Mouse (Mus musculus) neural tube, embryonic 13.5 days (tissue): ENCODE data around the gene Hdac7. TPM values are rescaled to one million over a fixed set of nuclear protein-coding genes. Genes with fewer than 3 reads are reported as not detected.
A peak's percentile ranks its signal among the peaks of the same experiment; 100 is the strongest.

Experiments
- ATAC-seq: fragments of 200-750 bp; cut with Nextera tagmentation; 2 replicates; pipeline ENCODE4 v1.8.0; 2017; ENCODE audit warnings: low read depth, mild to moderate bottlenecking, moderate TSS enrichment, moderate library complexity
- H3K27ac ChIP-seq: fragments of 300-500 bp; sonication (generic); replicated peaks from 2 replicates; pipeline ENCODE4 v1.5.1; 2015; ENCODE audit warnings: moderate library complexity, mild to moderate bottlenecking, inconsistent platforms
- H3K27me3 ChIP-seq: fragments of 300-500 bp; sonication (generic); 2 replicates; pipeline ENCODE4 v1.6.1; 2015; ENCODE audit warnings: mild to moderate bottlenecking, inconsistent platforms
- H3K36me3 ChIP-seq: fragments of 300-500 bp; sonication (generic); 2 replicates; pipeline ENCODE4 v1.6.1; 2015; ENCODE audit warnings: mild to moderate bottlenecking, inconsistent platforms
- H3K4me1 ChIP-seq: fragments of 300-500 bp; sonication (generic); replicated peaks from 2 replicates; pipeline ENCODE4 v1.6.1; 2015; ENCODE audit warnings: inconsistent platforms
- H3K4me2 ChIP-seq: fragments of 300-500 bp; sonication (generic); 2 replicates; pipeline ENCODE4 v1.6.1; 2015; ENCODE audit warnings: inconsistent platforms, mild to moderate bottlenecking, moderate library complexity
- H3K4me3 ChIP-seq: fragments of 300-500 bp; sonication (generic); 2 replicates; pipeline ENCODE4 v1.5.1; 2015; ENCODE audit warnings: mild to moderate bottlenecking, inconsistent platforms
- H3K9ac ChIP-seq: fragments of 300-500 bp; sonication (generic); 2 replicates; pipeline ENCODE4 v1.6.1; 2015; ENCODE audit warnings: moderate library complexity, mild to moderate bottlenecking, inconsistent platforms
- H3K9me3 ChIP-seq: fragments of 300-500 bp; sonication (generic); 2 replicates; pipeline ENCODE4 v1.6.1; 2016; ENCODE audit warnings: inconsistent platforms
- WGBS: fragments of 180-500 bp; shearing (Covaris S2); methylation state at CpG from one replicate; pipeline ENCODE4 v1.1.7; 2015; 5-methylcytosine and 5-hydroxymethylcytosine counted together
- polyA plus RNA-seq: library from polyadenylated mRNA; unstranded; fragments of >200 nt; fragmentation: Nextera tagmentation; extraction: Ambion mirVana; gene quantifications from 2 replicates; pipeline ENCODE4 v1.2.1, GENCODE M21; 2015

Hdac7 gene
- polyA plus RNA-seq, 1 experiment from 2014 or later, result 24.9 TPM

DNA sequence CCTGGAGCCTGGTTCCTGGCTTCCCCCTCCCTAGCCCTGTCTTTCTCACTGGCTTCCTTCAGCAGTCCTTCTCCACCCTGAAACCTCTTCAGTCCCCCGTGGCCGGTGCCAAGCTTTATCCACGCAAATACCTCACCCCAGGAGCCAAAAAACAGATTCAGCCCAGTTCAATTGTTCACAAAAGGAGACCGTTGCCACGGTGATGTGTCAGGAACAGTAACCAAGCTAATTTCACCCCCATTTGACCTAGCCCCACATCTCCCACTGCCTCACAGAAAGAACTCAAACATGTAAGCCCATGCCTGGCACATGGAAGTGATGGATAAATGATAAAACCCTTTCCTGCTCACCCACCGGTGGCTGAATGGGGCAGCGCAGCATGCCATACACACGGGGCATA, 78.1 kb downstream of the Hdac7 start:
- peak overlapping the region; percentile 73 for H3K27ac ChIP-seq
- H3K4me1 ChIP-seq, result peaks cover 51% of the 10 kb centered on the region
- no peaks in the 10 kb centered on the region for H3K36me3 ChIP-seq
- peak; percentile 41 for ATAC-seq
- peak overlapping the region; percentile 48 for H3K4me3 ChIP-seq
- peak overlapping the region; percentile 69 for H3K9ac ChIP-seq
- H3K9me3 ChIP-seq, result no peaks in the 10 kb centered on the region
- H3K4me2 ChIP-seq, result peak overlapping the region; percentile 87
- 6% methylated on average over 8 of the region's 8 CpGs for WGBS
- peaks cover 61% of the 10 kb centered on the region for H3K27me3 ChIP-seq

DNA sequence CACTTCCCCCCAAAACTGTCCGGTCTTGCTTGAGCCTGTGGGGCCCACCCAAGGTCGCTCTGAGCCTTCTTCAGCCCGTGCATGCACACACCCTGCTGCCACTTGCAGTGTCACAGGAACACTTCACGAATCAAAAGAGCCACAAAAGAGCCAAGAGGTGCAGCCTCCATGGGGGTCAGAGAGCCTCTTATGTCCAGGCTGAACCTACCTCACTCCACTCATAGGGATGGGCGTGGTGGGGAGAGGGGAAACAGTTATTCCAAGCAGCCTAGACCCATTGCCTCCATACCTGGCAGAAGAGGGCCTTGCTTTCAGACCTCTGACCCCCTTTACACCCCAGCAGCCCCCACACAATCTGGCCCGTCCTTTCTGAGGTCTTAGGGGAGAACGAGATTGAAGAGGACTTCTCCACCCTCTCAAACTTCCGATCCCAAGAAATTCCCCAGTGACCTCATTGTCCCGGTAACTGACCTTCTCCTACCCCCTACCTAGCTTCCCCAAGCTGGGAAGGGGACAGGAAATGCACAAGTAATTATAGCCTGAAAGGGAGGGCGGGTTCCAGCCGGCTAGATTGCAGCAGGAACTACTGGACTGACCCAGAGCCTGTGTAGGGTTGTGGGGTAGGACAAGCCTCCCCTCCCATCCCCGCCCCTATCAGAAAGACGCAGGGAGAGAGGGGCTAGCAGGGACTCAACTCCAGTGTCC, 79.1 kb downstream of the Hdac7 start:
- H3K27ac ChIP-seq, result no peak overlapping the region
- peak overlapping the region; percentile 87 for H3K4me2 ChIP-seq
- H3K9me3 ChIP-seq, result no peaks in the 10 kb centered on the region
- H3K4me3 ChIP-seq, result peak overlapping the region; percentile 48
- no peaks in the 10 kb centered on the region for H3K36me3 ChIP-seq
- peaks cover 51% of the 10 kb centered on the region for H3K4me1 ChIP-seq
- H3K27me3 ChIP-seq, result peaks cover 53% of the 10 kb centered on the region
- WGBS, result 27% methylated on average over 13 of the region's 13 CpGs
- H3K9ac ChIP-seq, result peak overlapping the region; percentile 69
- no peak for ATAC-seq

DNA sequence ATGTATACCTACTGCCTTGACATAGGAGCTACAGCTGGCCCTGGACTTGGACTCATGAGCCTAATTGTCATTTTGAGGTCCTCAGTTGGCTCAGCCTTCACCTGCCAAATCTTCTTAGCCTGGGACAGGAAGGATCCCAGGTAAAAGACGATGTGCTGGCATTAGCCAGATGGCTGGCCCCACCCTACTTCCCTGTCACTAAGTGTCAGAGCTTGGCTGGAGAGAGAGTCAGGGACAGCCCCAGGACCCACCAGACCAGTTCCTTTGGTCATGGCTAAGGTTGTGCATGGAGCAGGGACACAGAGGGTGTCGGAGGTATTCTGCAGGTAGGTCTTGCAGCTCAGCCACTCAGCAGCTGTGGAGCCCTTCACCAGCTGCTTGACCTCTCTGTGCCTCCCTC, 79.8 kb downstream of the Hdac7 start:
- Histone ChIP-seq H3K27ac (no peak overlapping the region), H3K4me3 (no peak overlapping the region), H3K36me3 (peaks cover 4% of the 10 kb centered on the region), H3K9ac (no peak overlapping the region), H3K4me1 (peaks cover 51% of the 10 kb centered on the region), H3K9me3 (no peaks in the 10 kb centered on the region), H3K4me2 (no peak overlapping the region), H3K27me3 (peaks cover 46% of the 10 kb centered on the region)
- ATAC-seq, result no peak
- 84% methylated on average over 2 of the region's 2 CpGs for WGBS

DNA sequence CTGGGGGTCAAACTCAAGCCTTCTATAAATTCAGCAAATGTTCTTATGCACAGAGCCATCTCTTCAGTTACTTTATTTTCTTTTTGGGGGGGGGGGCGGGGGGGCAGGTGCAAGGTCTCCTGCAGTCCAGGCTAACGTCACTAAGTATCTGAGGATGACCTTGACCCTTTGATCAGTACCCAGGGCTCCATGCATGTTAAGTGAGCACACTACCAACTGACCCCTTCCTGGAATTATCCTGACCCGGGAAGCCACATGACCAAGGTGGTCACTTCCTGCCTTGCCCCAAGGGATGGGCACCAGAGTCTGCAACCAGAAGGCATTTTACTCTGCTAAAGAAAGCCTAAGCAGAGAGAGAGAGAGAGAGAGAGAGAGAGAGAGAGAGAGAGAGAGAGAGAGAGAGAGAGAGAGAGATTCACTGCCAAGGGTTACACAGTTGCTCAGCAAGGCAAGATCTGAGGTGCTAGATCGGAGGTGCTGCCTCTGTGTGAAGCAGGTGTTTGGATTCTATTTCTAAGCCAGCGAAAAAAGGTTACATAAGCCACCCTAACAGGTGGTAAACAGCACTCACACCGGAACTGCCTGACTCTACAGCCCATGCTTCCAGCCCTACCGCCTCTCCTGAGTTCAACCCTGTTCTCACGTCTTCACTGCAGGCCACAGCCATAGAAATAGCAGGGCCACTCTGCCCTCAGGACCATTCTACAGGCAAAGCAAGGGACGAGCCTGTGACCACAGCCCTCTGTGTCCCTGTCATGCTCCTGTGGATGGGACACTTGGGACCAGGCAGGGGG, 80.8 kb downstream of the Hdac7 start:
- Histone ChIP-seq H3K27ac (no peak overlapping the region), H3K4me1 (peaks cover 50% of the 10 kb centered on the region), H3K27me3 (peaks cover 35% of the 10 kb centered on the region), H3K4me2 (no peak overlapping the region), H3K9ac (no peak overlapping the region), H3K9me3 (no peaks in the 10 kb centered on the region), H3K36me3 (peaks cover 7% of the 10 kb centered on the region), H3K4me3 (no peak overlapping the region)
- WGBS, result 57% methylated on average over 9 of the region's 9 CpGs
- ATAC-seq, result no peak

DNA sequence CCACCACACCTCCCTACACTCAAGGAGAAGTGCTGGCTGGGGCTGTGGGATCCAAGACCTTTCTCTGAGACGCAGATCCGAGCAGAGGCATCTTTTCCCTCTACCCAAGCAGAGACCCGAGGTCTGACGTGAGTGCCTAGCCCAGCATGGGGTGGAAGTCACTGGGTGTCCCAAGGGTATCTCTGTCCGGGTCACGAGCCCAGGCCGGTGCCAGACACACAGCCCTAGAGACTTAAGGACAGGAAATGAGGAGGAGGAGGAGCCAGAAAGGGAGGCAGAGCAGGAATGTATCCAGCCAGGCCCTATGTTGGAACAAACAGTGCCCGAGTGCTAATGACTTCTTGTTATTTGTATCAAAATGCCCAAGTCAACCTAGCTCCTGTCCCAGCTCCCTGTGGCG, 81.6 kb downstream of the Hdac7 start:
- peaks cover 11% of the 10 kb centered on the region for H3K36me3 ChIP-seq
- H3K9ac ChIP-seq, result no peak overlapping the region
- no peak overlapping the region for H3K27ac ChIP-seq
- WGBS, result 76% methylated on average over 9 of the region's 9 CpGs
- no peak overlapping the region for H3K4me2 ChIP-seq
- peaks cover 43% of the 10 kb centered on the region for H3K4me1 ChIP-seq
- no peaks in the 10 kb centered on the region for H3K9me3 ChIP-seq
- no peak for ATAC-seq
- no peak overlapping the region for H3K4me3 ChIP-seq
- peaks cover 31% of the 10 kb centered on the region for H3K27me3 ChIP-seq

DNA sequence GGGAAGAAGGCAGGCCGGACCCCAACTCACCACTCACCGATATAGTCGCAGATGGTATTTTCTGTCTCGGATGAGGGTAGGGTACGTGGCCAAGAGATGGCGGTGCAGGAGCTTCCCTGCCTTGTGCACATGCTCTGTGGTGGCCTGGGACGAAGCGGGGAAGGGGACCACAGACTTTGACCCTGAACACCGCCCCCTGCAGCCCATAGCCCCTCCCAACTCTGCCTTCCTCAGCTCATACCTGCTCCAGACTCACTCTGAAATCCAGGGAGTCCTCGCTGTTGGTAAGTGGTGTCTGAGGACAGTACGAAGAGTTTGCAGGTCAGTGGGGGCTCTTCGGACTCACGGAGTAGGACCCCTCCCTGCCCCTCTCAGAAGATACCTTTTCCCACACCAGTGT, 82.9 kb downstream of the Hdac7 start:
- Histone ChIP-seq H3K27me3 (peaks cover 18% of the 10 kb centered on the region), H3K9me3 (no peaks in the 10 kb centered on the region), H3K27ac (no peak overlapping the region), H3K4me1 (peaks cover 30% of the 10 kb centered on the region), H3K9ac (no peak overlapping the region), H3K4me2 (no peak overlapping the region), H3K36me3 (peaks cover 11% of the 10 kb centered on the region), H3K4me3 (no peak overlapping the region)
- WGBS, result 46% methylated on average over 13 of the region's 13 CpGs
- ATAC-seq, result no peak

DNA sequence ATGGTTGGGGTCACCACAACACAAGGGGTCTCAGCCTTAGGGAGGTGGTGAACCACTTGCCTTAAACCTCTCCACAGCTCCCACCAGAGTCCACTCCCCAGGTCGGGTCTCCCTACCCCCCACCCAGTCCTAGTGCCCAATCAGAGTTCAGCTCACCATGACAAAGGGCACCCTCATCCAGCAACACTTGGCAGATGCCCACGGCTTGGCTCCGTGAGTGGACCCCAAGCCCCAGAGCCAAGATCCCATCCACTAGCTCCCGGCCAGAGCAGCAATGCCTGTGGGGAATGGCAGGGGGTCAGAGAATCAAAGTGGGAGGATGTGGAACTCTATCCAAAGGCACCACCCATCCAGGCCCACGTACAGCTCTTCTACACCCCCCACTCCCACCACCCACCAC, 83.3 kb downstream of the Hdac7 start:
- WGBS, result 64% methylated on average over 5 of the region's 5 CpGs
- ATAC-seq, result no peak
- Histone ChIP-seq H3K9me3 (no peaks in the 10 kb centered on the region), H3K9ac (no peak overlapping the region), H3K4me3 (no peak overlapping the region), H3K27me3 (peaks cover 14% of the 10 kb centered on the region), H3K4me2 (no peak overlapping the region), H3K4me1 (peaks cover 25% of the 10 kb centered on the region), H3K36me3 (peaks cover 11% of the 10 kb centered on the region), H3K27ac (no peak overlapping the region)

DNA sequence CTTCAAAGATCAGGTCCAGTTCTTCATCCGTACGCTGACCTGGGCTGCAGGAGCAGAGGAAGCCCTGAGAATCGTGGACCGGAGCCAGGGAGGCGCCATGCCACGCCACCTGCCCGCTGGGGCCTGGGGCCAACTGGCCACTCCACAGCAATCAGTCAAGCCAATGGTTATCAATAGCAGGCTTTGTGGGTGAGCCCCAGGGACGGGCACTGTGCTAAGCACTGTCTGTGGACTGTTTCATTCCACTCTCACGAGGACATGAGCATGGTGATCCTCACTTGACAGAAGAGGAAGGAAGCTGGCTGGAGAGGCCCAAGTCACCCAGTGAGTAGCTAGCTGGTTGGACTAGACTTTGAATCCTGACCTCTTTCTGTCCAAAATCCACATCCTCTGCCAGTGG, 84.3 kb downstream of the Hdac7 start:
- peaks cover 25% of the 10 kb centered on the region for H3K4me1 ChIP-seq
- no peak overlapping the region for H3K9ac ChIP-seq
- peaks cover 8% of the 10 kb centered on the region for H3K27me3 ChIP-seq
- H3K27ac ChIP-seq, result no peak overlapping the region
- WGBS, result 84% methylated on average over 9 of the region's 9 CpGs
- H3K4me2 ChIP-seq, result no peak overlapping the region
- H3K9me3 ChIP-seq, result no peaks in the 10 kb centered on the region
- ATAC-seq, result no peak
- no peak overlapping the region for H3K4me3 ChIP-seq
- H3K36me3 ChIP-seq, result peaks cover 11% of the 10 kb centered on the region

DNA sequence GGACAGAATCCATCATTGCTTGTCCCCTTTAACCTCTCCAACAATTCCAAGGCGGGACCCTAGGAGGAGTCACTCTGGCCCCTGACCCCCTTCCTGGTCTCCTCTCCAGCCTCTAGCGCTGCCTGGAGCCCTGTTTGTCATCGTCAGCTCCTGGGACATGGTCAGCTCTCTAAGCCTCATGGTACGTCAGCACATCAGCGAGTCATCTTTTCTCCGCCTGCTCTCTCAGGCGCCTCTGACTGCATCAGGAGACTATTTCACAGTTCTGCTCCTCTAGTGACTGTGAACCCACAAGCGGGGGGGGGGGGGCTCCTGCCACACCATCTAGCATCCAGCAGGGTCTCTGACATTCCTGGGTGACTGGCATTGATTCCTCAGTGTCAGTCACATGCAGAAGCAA, 88.9 kb downstream of the Hdac7 start:
- Histone ChIP-seq H3K4me2 (no peak overlapping the region), H3K4me1 (peaks cover 31% of the 10 kb centered on the region), H3K9me3 (no peaks in the 10 kb centered on the region), H3K9ac (no peak overlapping the region), H3K27me3 (no peaks in the 10 kb centered on the region), H3K27ac (no peak overlapping the region), H3K4me3 (no peak overlapping the region), H3K36me3 (peaks cover 11% of the 10 kb centered on the region)
- ATAC-seq, result no peak
- WGBS, result 53% methylated on average over 8 of the region's 8 CpGs

DNA sequence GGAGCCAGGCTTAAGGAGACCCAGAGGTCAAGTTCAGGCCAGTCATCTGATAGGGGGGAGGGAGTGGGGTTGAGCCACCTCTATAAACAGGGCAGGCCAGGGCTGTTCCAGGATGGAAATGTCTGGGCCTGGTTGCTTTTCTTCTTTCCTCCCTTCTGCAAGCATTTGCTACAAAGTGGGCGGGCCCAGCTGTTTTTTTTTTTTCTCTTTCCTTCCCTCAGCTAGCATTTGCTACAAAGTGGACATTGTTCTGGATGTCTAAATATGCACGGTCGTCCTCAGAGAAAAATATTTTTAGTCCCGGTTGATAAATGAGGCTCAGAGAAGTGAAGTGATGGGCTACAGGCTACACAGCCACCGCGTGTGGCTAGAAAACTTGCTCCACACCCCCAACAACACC, 89.8 kb downstream of the Hdac7 start:
- no peak overlapping the region for H3K4me2 ChIP-seq
- peaks cover 40% of the 10 kb centered on the region for H3K4me1 ChIP-seq
- no peak for ATAC-seq
- H3K9me3 ChIP-seq, result no peaks in the 10 kb centered on the region
- H3K27ac ChIP-seq, result no peak overlapping the region
- no peak overlapping the region for H3K4me3 ChIP-seq
- 0 out of 2 replicates have a peak, but pooled peaks cover 7% of the 10 kb centered on the region for H3K36me3 ChIP-seq
- WGBS, result 52% methylated on average over 6 of the region's 6 CpGs
- no peaks in the 10 kb centered on the region for H3K27me3 ChIP-seq
- H3K9ac ChIP-seq, result 0 out of 2 replicates have a peak overlapping the region, but pooled peaks have one; percentile 31

DNA sequence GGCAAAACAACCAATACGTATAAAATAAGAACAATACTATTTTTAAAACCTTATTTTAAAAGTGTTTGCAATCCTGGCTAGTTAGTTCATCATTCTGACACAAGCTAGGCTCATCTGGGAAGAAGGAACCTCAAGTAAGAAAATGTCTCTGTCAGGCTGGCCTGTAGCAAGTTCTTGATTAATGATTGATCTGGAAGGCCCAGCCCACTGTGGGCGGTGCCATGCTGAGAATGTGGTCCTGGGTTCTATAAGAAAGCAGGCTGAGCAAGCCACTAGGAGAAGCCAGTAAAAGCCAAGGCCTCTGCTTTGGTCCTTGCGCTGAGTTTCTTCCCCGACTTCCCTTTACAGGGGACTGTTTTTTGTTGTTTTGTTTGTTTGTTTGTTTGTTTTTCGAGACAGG, 91.8 kb downstream of the Hdac7 start:
- whole genome bisulfite sequencing, result 94% methylated on average over 5 of the region's 5 CpGs
- no peaks in the 10 kb centered on the region for H3K9me3 ChIP-seq
- no peak overlapping the region for H3K4me3 ChIP-seq
- H3K36me3 ChIP-seq, result no peaks in the 10 kb centered on the region
- H3K4me2 ChIP-seq, result no peak overlapping the region
- H3K9ac ChIP-seq, result no peak overlapping the region
- peaks cover 56% of the 10 kb centered on the region for H3K4me1 ChIP-seq
- ATAC-seq, result no peak
- H3K27ac ChIP-seq, result no peak overlapping the region
- no peaks in the 10 kb centered on the region for H3K27me3 ChIP-seq

DNA sequence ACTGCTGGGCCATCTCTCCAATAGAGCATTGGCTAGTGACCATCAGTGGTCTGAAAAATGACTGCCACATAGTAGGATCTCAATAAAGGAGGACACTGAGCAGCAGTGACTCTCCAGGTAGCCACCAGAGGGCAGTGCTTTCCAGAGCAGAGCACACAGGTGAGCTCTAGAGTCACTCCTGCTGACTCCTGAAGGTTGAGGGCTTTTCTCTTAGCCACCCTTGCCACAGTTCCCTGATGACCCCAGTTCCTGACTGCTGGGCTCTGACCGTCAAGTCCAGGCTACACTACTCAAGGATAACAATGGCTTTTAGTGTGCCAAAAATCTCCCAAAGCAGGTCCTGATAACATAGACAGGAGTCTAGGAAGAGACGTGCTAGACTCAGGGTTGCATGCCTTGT, 92.6 kb downstream of the Hdac7 start:
- Histone ChIP-seq H3K9ac (no peak overlapping the region), H3K27me3 (no peaks in the 10 kb centered on the region), H3K4me2 (no peak overlapping the region), H3K9me3 (no peaks in the 10 kb centered on the region), H3K4me1 (peaks cover 56% of the 10 kb centered on the region), H3K36me3 (no peaks in the 10 kb centered on the region), H3K27ac (no peak overlapping the region), H3K4me3 (no peak overlapping the region)
- 77% methylated on average over 2 of the region's 2 CpGs for WGBS
- no peak for ATAC-seq
